Mouse (Mus musculus) kidney, embryonic 14.5 days (tissue): ENCODE measurements at regions not wholly inside any gene's neighbourhood (a gene's known extent, or its start where the extent isn't known, plus 50 kb on each side); places are given as distances from the start of the nearest gene placed in this dataset.

Source experiments
- ATAC-seq: fragments of 200-750 bp; cut with Nextera tagmentation; 2 replicates; pipeline ENCODE4 v1.8.0; 2017; ENCODE audit warnings: moderate number of reproducible peaks, mild to moderate bottlenecking, moderate TSS enrichment, moderate library complexity; ENCODE audit not compliant: low FRiP score, low TSS enrichment
- H3K27ac ChIP-seq: fragments of 300-500 bp; sonication (generic); 2 replicates; pipeline ENCODE4 v1.5.1; 2014; ENCODE audit warnings: low read depth, mild to moderate bottlenecking, low read length, moderate library complexity, mixed read lengths
- H3K27me3 ChIP-seq: fragments of 300-500 bp; sonication (generic); 2 replicates; pipeline ENCODE4 v1.6.1; 2014; ENCODE audit warnings: mild to moderate bottlenecking, low read length; ENCODE audit not compliant: control insufficient read depth, insufficient read depth
- H3K36me3 ChIP-seq: fragments of 300-500 bp; sonication (generic); 2 replicates; pipeline ENCODE4 v1.6.1; 2014; ENCODE audit warnings: low read length, mixed read lengths; ENCODE audit not compliant: control insufficient read depth, insufficient read depth
- H3K4me1 ChIP-seq: fragments of 300-500 bp; sonication (generic); 2 replicates; pipeline ENCODE4 v1.6.1; 2014; ENCODE audit warnings: low read length, mixed read lengths; ENCODE audit not compliant: control insufficient read depth, insufficient read depth
- H3K4me2 ChIP-seq: fragments of 300-500 bp; sonication (generic); replicated peaks from 2 replicates; pipeline ENCODE4 v1.6.1; 2014; ENCODE audit warnings: low read depth, mild to moderate bottlenecking, low read length
- H3K4me3 ChIP-seq: fragments of 300-500 bp; sonication (generic); 2 replicates; pipeline ENCODE4 v1.5.1; 2014; ENCODE audit warnings: mild to moderate bottlenecking, low read length
- H3K9ac ChIP-seq: fragments of 300-500 bp; sonication (generic); 2 replicates; pipeline ENCODE4 v1.6.1; 2014; ENCODE audit warnings: low read depth, mild to moderate bottlenecking, low read length, moderate library complexity
- H3K9me3 ChIP-seq: fragments of 300-500 bp; sonication (generic); 2 replicates; pipeline ENCODE4 v1.6.1; 2016; ENCODE audit warnings: low read length; ENCODE audit not compliant: control insufficient read depth
- WGBS: fragments of 180-500 bp; shearing (Covaris S2); extraction: QIAGEN DNeasy Blood & Tissue Kit; methylation state at CpG from one replicate; pipeline ENCODE4 v1.1.7; 2014; 5-methylcytosine and 5-hydroxymethylcytosine counted together

DNA sequence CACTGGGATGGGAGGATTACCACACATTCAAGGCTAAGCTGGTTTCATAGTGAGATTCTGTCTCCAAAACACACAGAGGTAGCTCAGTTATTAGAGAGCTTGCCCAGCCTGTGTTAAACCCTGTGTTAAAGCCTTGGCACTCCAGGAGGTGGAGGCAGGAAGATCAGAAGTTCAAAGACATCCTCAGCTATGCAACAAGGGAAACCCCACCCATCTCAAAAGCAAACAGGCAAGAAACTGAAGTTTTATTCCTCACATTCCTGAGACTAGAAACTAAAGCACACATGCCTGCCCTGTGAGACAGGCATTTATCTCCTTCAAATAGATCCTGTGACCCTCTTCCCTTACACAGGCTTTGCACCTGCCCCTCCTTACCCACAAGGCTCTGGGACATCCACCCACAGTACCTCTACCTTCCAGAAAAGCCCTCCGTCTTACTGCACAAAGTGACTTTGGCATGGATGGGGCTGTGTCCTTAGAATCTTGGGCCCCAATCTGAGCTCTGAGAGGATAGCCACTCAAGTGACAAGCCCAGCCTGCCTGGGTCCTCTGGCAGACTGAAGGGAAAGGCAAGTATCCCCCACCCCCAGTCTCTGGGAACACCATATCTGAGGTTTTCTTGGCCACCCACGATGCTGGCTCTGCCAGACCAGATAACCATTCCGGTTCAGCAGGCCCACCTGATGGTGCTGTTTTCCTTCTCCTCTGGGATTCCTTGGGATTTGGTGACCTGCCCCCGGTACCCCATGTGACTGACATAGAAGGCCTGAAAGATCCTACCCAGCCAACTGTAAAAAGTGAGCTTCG is 217.0 kb downstream of the Sox9 start:
- peaks cover 8% of the 10 kb centered on the region; the same call in 1 of the 2 replicates for H3K4me1 ChIP-seq
- ATAC-seq: 0 out of 2 replicates have a peak, but pooled peaks have one; percentile 39
- 38% methylated on average over 5 of the region's 5 CpGs for WGBS
- H3K9ac ChIP-seq: no peak overlapping the region
- no peaks in the 10 kb centered on the region for H3K9me3 ChIP-seq
- no peak overlapping the region for H3K4me2 ChIP-seq
- H3K27me3 ChIP-seq: no peaks in the 10 kb centered on the region
- no peak overlapping the region for H3K4me3 ChIP-seq
- H3K27ac ChIP-seq: no peak overlapping the region
- H3K36me3 ChIP-seq: no peaks in the 10 kb centered on the region

GRCm38 (mm10) chr11:113001071-113001470 is 219.0 kb downstream of the Sox9 start:
- Histone ChIP-seq H3K9ac (no peak overlapping the region), H3K36me3 (no peaks in the 10 kb centered on the region), H3K4me2 (no peak overlapping the region), H3K4me3 (no peak overlapping the region), H3K4me1 (peaks cover 8% of the 10 kb centered on the region; the same call in 1 of the 2 replicates), H3K27ac (no peak overlapping the region), H3K27me3 (no peaks in the 10 kb centered on the region), H3K9me3 (no peaks in the 10 kb centered on the region)
- no peak for ATAC-seq
- 79% methylated on average over 6 of the region's 6 CpGs for WGBS

DNA sequence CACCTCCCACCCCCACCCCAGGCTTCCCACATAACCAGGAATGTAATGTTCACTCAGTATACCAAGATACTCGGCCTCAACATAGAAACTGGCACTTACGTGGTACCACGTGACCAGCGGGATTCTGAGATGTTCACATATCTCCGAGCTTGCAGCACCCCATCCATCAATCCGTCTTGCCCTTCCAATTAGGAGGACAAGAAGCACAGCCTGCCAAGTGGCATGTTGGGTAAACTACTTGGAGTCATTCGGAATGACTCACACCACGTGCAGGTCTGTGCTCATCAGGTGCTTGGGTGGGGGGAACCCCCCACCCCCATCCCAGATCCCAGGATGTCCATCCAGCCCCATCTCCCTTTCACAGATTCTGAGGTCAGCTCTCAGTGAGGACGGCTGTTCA is 223.9 kb downstream of the Sox9 start:
- H3K4me1 ChIP-seq: no peaks in the 10 kb centered on the region
- no peak for ATAC-seq
- H3K27ac ChIP-seq: no peak overlapping the region
- H3K9me3 ChIP-seq: no peaks in the 10 kb centered on the region
- no peak overlapping the region for H3K4me2 ChIP-seq
- no peaks in the 10 kb centered on the region for H3K36me3 ChIP-seq
- no peak overlapping the region for H3K9ac ChIP-seq
- no peaks in the 10 kb centered on the region for H3K27me3 ChIP-seq
- H3K4me3 ChIP-seq: no peak overlapping the region
- WGBS: 77% methylated on average over 9 of the region's 9 CpGs

DNA sequence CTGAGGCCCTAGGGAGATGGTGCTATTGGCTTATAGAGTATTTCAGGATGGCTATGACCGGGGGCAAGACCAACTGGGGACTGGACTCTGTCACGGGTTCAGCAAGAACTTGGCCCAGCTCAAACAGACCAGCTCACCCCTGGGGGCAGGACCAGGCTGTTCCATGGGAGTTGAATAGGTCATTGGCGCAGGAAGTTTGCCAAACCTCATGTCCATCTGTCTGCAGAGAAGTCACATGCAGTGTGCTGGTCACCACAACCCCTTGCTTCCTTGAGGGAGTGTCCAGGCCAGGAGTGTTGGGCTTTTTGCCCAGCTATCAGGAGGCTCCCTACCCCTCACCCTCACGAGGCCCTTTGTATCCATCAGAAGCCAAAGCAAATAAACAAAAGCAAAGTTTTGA is 226.5 kb downstream of the Sox9 start:
- no peaks in the 10 kb centered on the region for H3K27me3 ChIP-seq

GRCm38 (mm10) chr11:113009376-113009775 is 227.4 kb downstream of the Sox9 start:
- Histone ChIP-seq H3K4me2 (no peak overlapping the region), H3K27ac (no peak overlapping the region), H3K27me3 (no peaks in the 10 kb centered on the region), H3K4me3 (no peak overlapping the region), H3K4me1 (0 out of 2 replicates have a peak, but pooled peaks cover 6% of the 10 kb centered on the region), H3K36me3 (no peaks in the 10 kb centered on the region), H3K9me3 (no peaks in the 10 kb centered on the region), H3K9ac (no peak overlapping the region)
- WGBS: 81% methylated on average over 6 of the region's 6 CpGs
- ATAC-seq: no peak

More for the DNA sequence above, 226.5 kb downstream of the Sox9 start:
- Histone ChIP-seq H3K9me3 (no peaks in the 10 kb centered on the region), H3K4me2 (no peak overlapping the region), H3K4me1 (no peaks in the 10 kb centered on the region), H3K36me3 (no peaks in the 10 kb centered on the region), H3K9ac (no peak overlapping the region), H3K4me3 (no peak overlapping the region), H3K27ac (no peak overlapping the region)
- WGBS: 70% methylated on average over 4 of the region's 4 CpGs
- no peak for ATAC-seq

GRCm38 (mm10) chr11:113010906-113011305 is 228.9 kb downstream of the Sox9 start:
- 78% methylated on average over 5 of the region's 5 CpGs for WGBS
- H3K4me1 ChIP-seq: peaks cover 9% of the 10 kb centered on the region; the same call in 1 of the 2 replicates
- H3K4me3 ChIP-seq: no peak overlapping the region
- no peaks in the 10 kb centered on the region for H3K9me3 ChIP-seq
- H3K9ac ChIP-seq: no peak overlapping the region
- ATAC-seq: no peak
- H3K27me3 ChIP-seq: no peaks in the 10 kb centered on the region
- no peaks in the 10 kb centered on the region for H3K36me3 ChIP-seq
- no peak overlapping the region for H3K4me2 ChIP-seq
- H3K27ac ChIP-seq: no peak overlapping the region

DNA sequence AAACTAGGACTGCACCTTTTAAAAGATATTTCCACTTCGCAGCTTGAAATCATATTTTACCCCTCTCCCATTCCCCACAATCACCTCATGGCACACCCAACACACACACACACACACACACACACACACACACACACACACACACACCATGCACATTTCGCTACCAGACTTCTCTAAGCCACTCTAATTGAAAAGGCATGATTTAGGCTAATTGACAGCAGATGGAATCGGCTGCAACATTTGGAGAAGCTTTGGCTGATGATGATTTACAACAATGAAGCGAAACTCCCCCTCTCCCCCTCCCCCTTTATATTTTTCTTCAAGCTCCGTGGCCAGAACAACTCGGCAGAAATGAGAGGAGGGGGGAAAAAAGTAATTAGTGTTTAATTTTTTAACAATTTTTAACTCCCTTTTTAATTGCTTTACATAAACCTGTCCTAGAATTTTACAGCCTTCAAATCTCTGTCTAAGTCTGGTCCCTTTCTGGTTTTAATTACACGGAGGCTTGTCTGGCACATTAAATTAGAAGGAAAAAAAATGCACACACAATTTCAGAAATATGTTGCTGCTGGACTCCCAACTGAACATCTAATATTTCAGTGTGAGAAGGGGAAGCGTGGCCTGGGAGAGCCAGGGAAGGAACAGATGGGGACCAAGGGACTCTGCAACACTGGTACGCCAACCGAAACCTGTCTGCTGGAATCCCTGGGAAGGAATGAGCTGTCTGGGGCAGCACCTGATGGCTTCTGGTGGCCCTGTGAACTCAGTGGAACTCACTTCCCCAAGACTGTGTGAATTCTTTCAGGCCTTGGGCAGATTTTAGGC is 232.4 kb downstream of the Sox9 start:
- peaks cover 17% of the 10 kb centered on the region; the same call in 1 of the 2 replicates for H3K4me1 ChIP-seq
- H3K36me3 ChIP-seq: no peaks in the 10 kb centered on the region
- WGBS: 27% methylated on average over 10 of the region's 10 CpGs
- H3K27me3 ChIP-seq: no peaks in the 10 kb centered on the region
- H3K4me3 ChIP-seq: no peak overlapping the region
- no peak overlapping the region for H3K9ac ChIP-seq
- no peak overlapping the region for H3K4me2 ChIP-seq
- H3K9me3 ChIP-seq: no peaks in the 10 kb centered on the region
- H3K27ac ChIP-seq: no peak overlapping the region
- no peak for ATAC-seq

GRCm38 (mm10) chr11:113015686-113016304 is 233.8 kb downstream of the Sox9 start:
- H3K9me3 ChIP-seq: no peaks in the 10 kb centered on the region
- no peaks in the 10 kb centered on the region for H3K36me3 ChIP-seq
- H3K9ac ChIP-seq: no peak overlapping the region
- no peak overlapping the region for H3K4me2 ChIP-seq
- H3K27ac ChIP-seq: no peak overlapping the region
- 50% methylated on average over 13 of the region's 13 CpGs for WGBS
- no peaks in the 10 kb centered on the region for H3K27me3 ChIP-seq
- no peak for ATAC-seq
- peaks cover 17% of the 10 kb centered on the region; the same call in 1 of the 2 replicates for H3K4me1 ChIP-seq
- no peak overlapping the region for H3K4me3 ChIP-seq
